Mouse (Mus musculus): ENCODE data around the gene Barx1. TPM values are rescaled to one million over a fixed set of nuclear protein-coding genes. Genes with fewer than 3 reads are reported as not detected.

Gene Barx1
- total RNA-seq, 2 experiments from 2014 or later, result not detected

DNA sequence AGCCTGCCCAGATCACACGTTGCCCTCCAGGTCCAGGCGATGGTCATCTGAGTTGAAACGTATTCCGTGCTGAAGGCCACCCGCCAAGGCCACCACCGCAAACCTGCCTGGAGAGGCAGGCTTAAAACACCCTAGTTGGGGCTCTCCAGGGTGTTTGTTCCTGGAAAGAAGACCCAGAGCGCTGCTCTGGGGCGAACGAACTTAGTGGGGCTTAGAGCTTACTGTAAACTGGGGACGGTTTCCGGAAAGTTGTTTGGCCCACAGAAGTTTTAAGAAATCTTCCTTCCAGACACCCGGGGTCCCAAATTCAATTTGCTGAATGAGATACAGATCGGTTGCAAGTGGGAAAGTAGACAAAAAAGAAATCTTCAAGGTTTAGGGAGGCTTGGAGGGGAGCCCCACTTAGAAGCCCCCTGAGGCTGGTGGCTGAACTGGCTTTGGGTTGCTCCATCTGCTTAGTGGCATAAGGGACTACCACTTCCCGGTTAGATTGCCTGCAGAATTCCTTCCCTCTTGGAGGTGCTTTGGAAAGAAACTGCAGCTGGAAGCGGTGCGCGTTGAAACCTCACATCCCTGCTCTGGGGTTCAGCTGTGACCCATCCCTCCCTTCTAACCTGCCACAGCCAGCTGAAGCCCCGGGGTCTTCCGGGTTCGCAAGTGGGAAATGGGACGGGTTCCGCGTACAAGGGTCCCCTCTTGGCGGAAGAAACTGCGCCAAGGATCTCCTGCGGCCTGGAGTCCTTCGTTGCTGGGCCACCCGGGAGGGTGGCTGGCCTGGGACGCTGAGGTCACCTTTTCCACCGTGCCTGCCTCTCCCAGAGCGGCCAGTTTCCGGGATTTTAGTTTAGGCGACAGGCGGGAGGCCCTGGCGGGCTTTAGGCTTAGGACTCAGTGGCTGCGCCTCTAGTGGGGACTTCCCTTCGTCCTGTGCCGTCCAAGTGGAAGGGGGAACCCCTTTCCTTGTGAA is 3.3 kb upstream of the Barx1 start:
- ATAC-seq (replicated peaks; ENCODE audit: low FRiP score, low TSS enrichment, poor library complexity, severe bottlenecking), result no peak

DNA sequence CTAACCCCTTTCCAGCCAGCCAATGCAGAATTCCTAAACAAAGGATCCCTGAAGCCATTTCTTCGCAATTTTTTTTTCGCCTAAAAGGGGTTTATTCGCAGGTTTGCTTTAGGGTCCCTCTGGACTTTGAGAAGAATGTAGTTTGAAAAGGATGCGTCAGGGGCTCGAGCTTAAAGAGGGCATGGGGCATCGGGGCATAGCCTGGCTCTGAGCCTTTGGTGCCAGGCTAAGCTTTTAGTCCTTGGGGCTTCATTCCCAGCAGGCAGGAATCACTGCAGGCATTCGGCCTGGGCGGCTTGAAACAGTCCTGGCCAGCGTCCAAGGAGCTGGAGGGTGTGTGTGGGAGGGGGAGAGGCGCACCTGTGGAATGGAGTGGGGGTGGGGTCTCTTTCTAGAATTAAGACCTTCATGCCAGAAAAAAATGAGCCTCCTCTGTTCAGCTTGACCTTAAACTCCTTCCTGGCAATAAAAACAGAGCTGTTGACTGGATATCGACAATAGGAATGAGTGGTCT is 2.5 kb upstream of the Barx1 start:
- no peak for ATAC-seq (replicated peaks; ENCODE audit: low FRiP score, low TSS enrichment, poor library complexity, severe bottlenecking)

- no peak for ATAC-seq (replicated peaks; ENCODE audit: low FRiP score, low TSS enrichment, poor library complexity, severe bottlenecking)
Observed at GRCm38 (mm10) chr13:48660741-48661140, 2.1 kb upstream of the Barx1 start.

DNA sequence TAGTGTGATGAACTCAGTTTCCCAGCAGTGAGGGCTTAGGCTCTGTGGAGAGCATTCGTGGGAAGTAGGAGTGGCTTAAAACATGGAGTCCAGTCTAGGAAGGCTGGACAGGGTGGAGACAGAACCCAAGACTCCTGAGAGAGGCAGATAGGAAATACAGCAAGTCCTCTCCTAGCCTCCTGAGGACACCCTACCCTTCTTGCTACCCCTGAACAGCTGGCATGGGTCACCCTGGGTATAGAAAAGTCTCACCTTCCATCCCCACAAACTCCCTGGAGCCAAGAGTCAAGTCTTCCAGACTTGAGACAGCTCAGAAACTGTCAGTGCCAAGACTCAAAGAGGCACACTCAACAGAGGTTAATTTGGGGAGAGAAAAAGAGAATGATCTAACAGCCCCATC is 1.2 kb upstream of the Barx1 start:
- no peak for ATAC-seq (replicated peaks; ENCODE audit: low FRiP score, low TSS enrichment, poor library complexity, severe bottlenecking)

GRCm38 (mm10) chr13:48663211-48663987 is 601 bp downstream of the Barx1 start:
- no peak for ATAC-seq (replicated peaks; ENCODE audit: low FRiP score, low TSS enrichment, poor library complexity, severe bottlenecking)

DNA sequence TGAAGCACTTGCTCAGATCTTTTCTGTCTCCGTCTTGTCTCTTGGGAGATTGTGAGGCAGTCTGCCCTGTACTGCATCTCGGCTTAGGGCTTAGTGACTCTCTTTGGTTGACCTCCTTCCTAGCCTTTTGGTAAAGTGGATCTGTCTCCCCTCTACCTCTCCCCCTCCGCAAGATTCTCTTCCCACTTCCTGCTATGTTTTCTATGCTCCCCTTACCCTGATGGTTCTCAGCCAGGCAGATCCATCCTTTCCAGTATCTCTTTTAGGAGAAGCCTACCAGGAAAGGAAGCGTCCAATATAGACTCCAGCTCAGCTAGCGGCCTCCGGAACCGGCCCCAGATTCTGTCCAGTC is 1.2 kb downstream of the Barx1 start:
- no peak for ATAC-seq (replicated peaks; ENCODE audit: low FRiP score, low TSS enrichment, poor library complexity, severe bottlenecking)

DNA sequence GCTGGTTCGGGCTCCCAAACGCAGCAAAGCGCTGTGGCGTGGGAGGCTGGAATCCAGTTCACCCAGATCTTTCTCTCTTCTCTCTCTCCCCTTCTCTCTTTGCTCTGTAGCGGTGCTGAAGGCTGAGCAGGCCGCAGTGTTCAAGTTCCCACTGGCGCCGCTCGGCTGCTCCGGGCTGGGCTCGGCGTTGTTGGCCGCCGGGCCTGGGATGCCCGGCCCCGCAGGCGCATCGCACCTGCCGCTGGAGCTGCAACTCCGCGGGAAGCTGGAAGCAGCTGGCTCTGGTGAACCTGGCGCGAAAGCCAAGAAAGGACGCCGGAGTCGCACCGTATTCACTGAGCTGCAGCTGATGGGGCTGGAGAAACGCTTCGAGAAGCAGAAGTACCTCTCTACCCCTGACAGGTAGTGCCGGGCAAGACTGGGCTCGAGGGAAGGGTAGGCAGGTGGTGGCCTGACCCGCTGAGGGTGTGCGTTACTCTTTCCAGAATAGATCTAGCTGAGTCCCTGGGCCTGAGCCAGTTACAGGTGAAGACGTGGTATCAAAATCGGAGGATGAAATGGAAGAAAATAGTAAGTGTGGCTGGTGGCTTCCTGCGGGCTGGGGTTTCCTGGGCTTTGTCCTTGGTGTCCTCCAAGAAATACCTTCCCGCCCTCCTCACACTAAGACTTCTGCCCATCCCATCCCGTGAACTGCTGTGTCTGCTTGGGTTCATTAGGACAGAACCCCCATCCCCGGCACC is 2.3 kb downstream of the Barx1 start:
- ATAC-seq (replicated peaks; ENCODE audit: low FRiP score, low TSS enrichment, poor library complexity, severe bottlenecking), result no peak

GRCm38 (mm10) chr13:48665656-48666597 is 3.1 kb downstream of the Barx1 start:
- no peak for ATAC-seq (replicated peaks; ENCODE audit: low FRiP score, low TSS enrichment, poor library complexity, severe bottlenecking)

DNA sequence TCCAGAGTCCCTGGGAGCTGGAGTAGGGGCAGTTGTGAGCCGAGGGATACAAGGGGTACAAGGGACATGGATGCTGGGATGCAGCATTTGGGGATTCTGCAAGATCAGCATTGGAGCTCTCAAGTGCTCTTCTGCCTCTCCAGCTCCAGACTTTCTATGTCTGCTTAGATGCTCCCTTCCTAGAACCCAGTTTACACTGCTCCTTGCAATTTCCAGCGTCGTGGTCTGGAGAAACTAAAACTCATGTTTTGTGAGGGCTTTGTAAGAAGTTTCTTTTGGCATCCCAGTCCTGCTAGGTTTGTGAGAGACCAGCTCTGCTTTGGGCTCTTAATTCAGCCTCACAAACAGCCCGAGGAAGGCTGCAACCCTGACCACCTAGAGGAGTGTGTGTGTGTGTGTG is 4.7 kb downstream of the Barx1 start:
- no peak for ATAC-seq (replicated peaks; ENCODE audit: low FRiP score, low TSS enrichment, poor library complexity, severe bottlenecking)

GRCm38 (mm10) chr13:48668091-48668975 is 5.5 kb downstream of the Barx1 start:
- ATAC-seq (replicated peaks; ENCODE audit: low FRiP score, low TSS enrichment, poor library complexity, severe bottlenecking), result peak; percentile 32; the same call in 1 of the 2 replicates

DNA sequence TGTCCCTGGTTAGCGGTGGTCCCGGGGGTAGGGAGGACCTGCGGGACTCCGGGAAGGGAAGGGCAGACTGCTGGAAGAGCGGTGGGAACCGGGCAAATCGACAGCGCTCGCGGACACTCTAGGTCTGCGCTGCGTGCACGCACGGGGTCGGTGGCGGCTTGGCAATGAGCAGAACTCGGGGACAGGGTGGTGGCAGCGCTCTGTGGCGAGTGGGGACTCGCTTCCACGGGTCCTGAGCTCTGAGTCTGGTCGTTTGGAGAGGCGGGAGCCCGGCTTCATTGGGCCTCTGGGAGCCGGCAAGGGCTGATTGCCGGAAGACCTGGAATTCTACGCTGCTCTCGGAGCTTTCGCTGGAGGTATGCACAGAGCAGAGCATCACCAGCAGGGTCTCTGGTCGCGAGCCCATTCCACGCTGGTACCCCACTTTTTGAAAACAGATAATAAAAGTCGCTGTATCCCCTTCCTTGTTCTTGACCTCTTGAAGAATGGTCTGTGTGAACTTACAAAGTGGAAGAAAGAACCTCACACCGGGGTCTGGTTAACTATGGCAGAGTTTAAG is 6.3 kb downstream of the Barx1 start:
- ATAC-seq (replicated peaks; ENCODE audit: low FRiP score, low TSS enrichment, poor library complexity, severe bottlenecking), result no peak

DNA sequence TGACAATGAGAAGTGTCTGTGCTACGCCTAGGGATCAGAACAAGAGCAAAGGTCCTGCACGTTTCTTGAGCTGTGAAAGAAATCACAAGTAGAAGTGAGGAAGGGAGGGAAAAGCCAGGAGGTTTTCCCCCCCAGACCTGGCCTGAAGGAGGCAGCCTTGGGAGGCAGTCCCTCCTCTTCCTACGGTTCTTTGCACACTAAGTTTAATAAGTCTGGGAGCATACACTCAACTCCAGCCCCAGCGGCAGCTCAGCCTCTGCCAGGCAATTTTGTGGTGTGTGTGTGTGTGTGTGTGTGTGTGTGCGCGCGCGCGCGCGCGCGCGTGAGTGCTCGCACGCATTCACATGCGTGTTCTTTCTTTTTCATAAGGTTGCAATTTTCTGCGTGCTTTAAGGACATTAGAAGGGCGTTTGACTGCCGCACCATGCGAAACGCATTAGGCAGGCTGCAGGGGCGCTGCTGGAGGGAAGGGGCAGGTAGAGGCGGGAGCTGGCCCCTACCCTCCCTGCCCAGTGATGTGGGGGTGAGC is 9.6 kb downstream of the Barx1 start:
- no peak for ATAC-seq (replicated peaks; ENCODE audit: low FRiP score, low TSS enrichment, poor library complexity, severe bottlenecking)

DNA sequence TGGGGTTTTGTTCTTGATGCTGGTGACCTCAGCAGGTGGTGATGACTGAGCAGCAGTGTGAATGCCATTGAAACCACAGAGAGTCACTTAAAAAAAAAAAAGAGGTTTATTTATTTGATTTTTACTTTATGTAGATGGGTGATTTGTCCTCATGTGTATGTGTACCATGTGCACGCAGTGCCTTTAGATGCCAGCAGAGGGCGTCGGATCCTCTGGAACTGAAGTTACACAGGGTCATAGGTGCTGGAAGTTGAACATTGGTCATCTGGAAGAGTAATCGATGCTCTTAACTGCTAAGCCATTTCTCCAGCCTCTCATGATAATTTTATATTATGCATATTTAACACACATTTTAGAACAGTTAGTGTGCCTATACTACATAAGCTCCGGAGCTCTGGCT is 11.8 kb downstream of the Barx1 start:
- ATAC-seq (replicated peaks; ENCODE audit: low FRiP score, low TSS enrichment, poor library complexity, severe bottlenecking), result no peak

- ATAC-seq (replicated peaks; ENCODE audit: low FRiP score, low TSS enrichment, poor library complexity, severe bottlenecking), result peak; percentile 34
Observed at GRCm38 (mm10) chr13:48679351-48679750, 16.6 kb downstream of the Barx1 start.

DNA sequence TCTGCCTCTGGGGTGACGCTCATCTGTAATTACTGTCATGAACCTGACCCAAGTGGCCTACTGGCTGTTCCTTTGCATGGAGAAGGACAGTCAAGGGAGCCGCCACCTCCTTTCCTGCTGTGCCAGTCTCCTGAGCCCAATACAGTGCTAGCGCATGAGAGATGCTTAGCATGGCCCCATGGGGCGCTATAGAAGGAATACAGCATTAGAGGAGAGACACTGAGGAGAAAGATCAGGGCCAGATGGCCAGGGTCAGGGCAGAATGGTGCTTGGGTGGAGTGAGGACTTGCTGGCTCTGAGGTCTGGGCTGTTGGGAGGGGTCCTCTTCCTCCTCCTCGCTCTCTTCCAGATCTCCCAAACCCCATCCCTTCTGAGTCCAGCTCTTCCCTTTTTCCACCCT is 23.9 kb downstream of the Barx1 start:
- no peak for ATAC-seq (replicated peaks; ENCODE audit: low FRiP score, low TSS enrichment, poor library complexity, severe bottlenecking)

DNA sequence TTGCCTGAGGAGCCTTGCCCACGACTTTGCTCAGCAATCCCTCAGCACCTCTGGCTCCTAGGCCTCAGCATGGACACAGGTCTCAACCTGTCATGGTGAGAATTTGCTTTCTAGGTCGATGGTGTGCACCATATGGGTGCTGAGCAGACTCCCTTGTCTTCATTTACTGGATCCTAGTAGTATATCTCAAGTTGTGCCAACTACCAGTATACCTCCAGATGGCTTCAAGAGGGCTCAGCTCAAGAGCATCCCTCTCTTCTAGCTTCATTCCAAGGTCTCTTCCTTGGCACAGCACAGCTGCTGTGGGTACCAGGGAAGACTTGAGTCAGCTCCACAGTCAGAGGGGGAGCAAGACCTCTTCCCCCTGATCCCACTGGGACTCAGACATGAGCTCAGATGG is 29.2 kb downstream of the Barx1 start:
- no peak for ATAC-seq (replicated peaks; ENCODE audit: low FRiP score, low TSS enrichment, poor library complexity, severe bottlenecking)

All from megakaryocyte-erythroid progenitor cell, adult 5-6 weeks (primary cell).